Mouse (Mus musculus) gastrocnemius, postnatal 10 days (tissue): Measurements from ENCODE around the gene Ppp1r13l. TPM values are rescaled to one million over a fixed set of nuclear protein-coding genes. Genes with fewer than 3 reads are reported as not detected.

Experiments
- DNase-seq: peaks from one replicate; pipeline ENCODE4 v3.0.0; 2021; ENCODE audit warnings: mixed read lengths
- total RNA-seq, 2 experiments: library from RNA; stranded (reverse); gene quantifications; 2 replicates each; pipeline ENCODE4 v1.2.3; 2021

The Ppp1r13l gene
- total RNA-seq, 2 experiments from 2014 or later, result 2.7 to 2.8 TPM

- no peak for DNase-seq
These were observed 5.8 kb downstream of the Ppp1r13l start for GRCm38 (mm10) chr7:19365376-19365775.

- peak; percentile 45 for DNase-seq
These were observed 8.8 kb downstream of the Ppp1r13l start for GRCm38 (mm10) chr7:19368380-19368779.

GRCm38 (mm10) chr7:19369823-19370425 is 10.4 kb downstream of the Ppp1r13l start:
- DNase-seq, result peak; percentile 73

GRCm38 (mm10) chr7:19373367-19373766 is 13.8 kb downstream of the Ppp1r13l start:
- no peak for DNase-seq

- DNase-seq, result no peak
These were observed 15.8 kb downstream of the Ppp1r13l start for GRCm38 (mm10) chr7:19375368-19375767.

- no peak for DNase-seq
These were observed 16.5 kb downstream of the Ppp1r13l start for GRCm38 (mm10) chr7:19376019-19376418.

GRCm38 (mm10) chr7:19378049-19378448 is 18.5 kb downstream of the Ppp1r13l start:
- DNase-seq, result no peak

- peak; percentile 99 for DNase-seq
These were observed 22.0 kb downstream of the Ppp1r13l start, which contains the start of gene Ercc2 for GRCm38 (mm10) chr7:19381377-19382165. Ercc2 (plus strand) TSS chr7:19382010.

GRCm38 (mm10) chr7:19382166-19382541 is 22.6 kb downstream of the Ppp1r13l start:
- peak; percentile 37 for DNase-seq

- DNase-seq, result no peak
These were observed 24.2 kb downstream of the Ppp1r13l start for GRCm38 (mm10) chr7:19383708-19384107.

- no peak for DNase-seq
These were observed 29.3 kb downstream of the Ppp1r13l start for GRCm38 (mm10) chr7:19388699-19389413.

- DNase-seq, result no peak
These were observed 34.9 kb downstream of the Ppp1r13l start for GRCm38 (mm10) chr7:19394484-19394883.

GRCm38 (mm10) chr7:19399496-19400280 is 40.1 kb downstream of the Ppp1r13l start:
- no peak for DNase-seq

- DNase-seq, result no peak
These were observed 41.4 kb downstream of the Ppp1r13l start for GRCm38 (mm10) chr7:19400946-19401345.

GRCm38 (mm10) chr7:19402535-19403112 is 43.1 kb downstream of the Ppp1r13l start:
- DNase-seq, result no peak

- DNase-seq, result no peak
These were observed 44.3 kb downstream of the Ppp1r13l start, which contains the start of gene Klc3 for GRCm38 (mm10) chr7:19403731-19404296. Klc3 (minus strand) TSS chr7:19404104.

GRCm38 (mm10) chr7:19404476-19404875 is 44.9 kb downstream of the Ppp1r13l start, which contains the start of gene Ckm:
Ckm (plus strand) TSS chr7:19404776.
- DNase-seq, result no peak

- peak; percentile 87 for DNase-seq
These were observed 45.9 kb downstream of the Ppp1r13l start for GRCm38 (mm10) chr7:19405417-19405816.

GRCm38 (mm10) chr7:19409753-19410152 is 50.2 kb downstream of the Ppp1r13l start:
- DNase-seq, result no peak

GRCm38 (mm10) chr7:19410766-19411344 is 51.3 kb downstream of the Ppp1r13l start:
- DNase-seq, result peak; percentile 91

GRCm38 (mm10) chr7:19411783-19412182 is 52.2 kb downstream of the Ppp1r13l start:
- DNase-seq, result no peak
